Mouse (Mus musculus) telencephalon, adult 2 months (tissue): Measurements from ENCODE around the gene Man1c1.

Experiments
- DNase-seq: peaks from one replicate; pipeline ENCODE4 v3.0.0-alpha.2; 2011; ENCODE audit warnings: low read depth, low spot score

Man1c1 gene

GRCm38 (mm10) chr4:134604472-134604871, 99.6 kb downstream of the Man1c1 start:
- DNase-seq = no peak

GRCm38 (mm10) chr4:134603553-134603952, 100.5 kb downstream of the Man1c1 start:
- no peak for DNase-seq

- DNase-seq = no peak
Measured at GRCm38 (mm10) chr4:134602610-134603009, 101.5 kb downstream of the Man1c1 start.

- no peak for DNase-seq
Measured at GRCm38 (mm10) chr4:134601981-134602380, 102.1 kb downstream of the Man1c1 start.

- no peak for DNase-seq
Measured at GRCm38 (mm10) chr4:134601404-134601803, 102.7 kb downstream of the Man1c1 start.

- peak; percentile 67 for DNase-seq
Measured at GRCm38 (mm10) chr4:134600777-134601176, 103.3 kb downstream of the Man1c1 start.

GRCm38 (mm10) chr4:134600060-134600459, 104.0 kb downstream of the Man1c1 start:
- DNase-seq = no peak

- no peak for DNase-seq
Measured at GRCm38 (mm10) chr4:134596816-134597692, 107.0 kb downstream of the Man1c1 start.

- DNase-seq = no peak
Measured at GRCm38 (mm10) chr4:134594731-134595439, 109.2 kb downstream of the Man1c1 start.

GRCm38 (mm10) chr4:134592442-134592841, 111.6 kb downstream of the Man1c1 start:
- DNase-seq = no peak

- no peak for DNase-seq
Measured at GRCm38 (mm10) chr4:134591506-134592061, 112.5 kb downstream of the Man1c1 start.

- DNase-seq = no peak
Measured at GRCm38 (mm10) chr4:134590227-134590926, 113.7 kb downstream of the Man1c1 start.

GRCm38 (mm10) chr4:134589786-134590185, 114.3 kb downstream of the Man1c1 start:
- no peak for DNase-seq

- no peak for DNase-seq
Measured at GRCm38 (mm10) chr4:134588951-134589350, 115.1 kb downstream of the Man1c1 start.

GRCm38 (mm10) chr4:134588287-134588686, 115.8 kb downstream of the Man1c1 start:
- no peak for DNase-seq

- no peak for DNase-seq
Measured at GRCm38 (mm10) chr4:134587636-134588197, 116.4 kb downstream of the Man1c1 start.

GRCm38 (mm10) chr4:134586631-134587030, 117.5 kb downstream of the Man1c1 start:
- no peak for DNase-seq

- no peak for DNase-seq
Measured at GRCm38 (mm10) chr4:134586126-134586525, 118.0 kb downstream of the Man1c1 start.

- DNase-seq = no peak
Measured at GRCm38 (mm10) chr4:134583513-134583912, 120.6 kb downstream of the Man1c1 start.

- DNase-seq = no peak
Measured at GRCm38 (mm10) chr4:134581365-134581764, 122.7 kb downstream of the Man1c1 start.

- peak; percentile 84 for DNase-seq
Measured at GRCm38 (mm10) chr4:134580351-134581148, 123.5 kb downstream of the Man1c1 start.
